Mouse (Mus musculus) erythroblast, embryonic 14.5 days (primary cell): ENCODE measurements at regions not wholly inside any gene's neighbourhood (a gene's known extent, or its start where the extent isn't known, plus 50 kb on each side); places are given as distances from the start of the nearest gene placed in this dataset.

ENCODE experiments used
- GATA1 ChIP-seq: IDR thresholded peaks from 2 replicates; pipeline ENCODE4 v1.6.1; 2012; ENCODE audit warnings: low read length, inconsistent platforms, mixed read lengths
- TAL1 ChIP-seq: IDR thresholded peaks from 3 replicates; pipeline ENCODE4 v1.6.1; 2012; ENCODE audit warnings: low read length, inconsistent platforms, mixed read lengths

- TF ChIP-seq GATA1 (no peak), TAL1 (no peak)
These were observed 246.2 kb upstream of the Veph1 start for GRCm38 (mm10) chr3:66542865-66543264.
